Mouse (Mus musculus) liver, embryonic 14.5 days (tissue): ENCODE data around the gene Tmem164. TPM values are rescaled to one million over a fixed set of nuclear protein-coding genes. Genes with fewer than 3 reads are reported as not detected.

ENCODE experiments used
- ATAC-seq: fragments of 200-750 bp; cut with Nextera tagmentation; 2 replicates; pipeline ENCODE4 v1.8.0; 2017; ENCODE audit warnings: moderate number of reproducible peaks, mild to moderate bottlenecking, moderate library complexity; ENCODE audit not compliant: insufficient read depth
- DNase-seq, 3 experiments: peaks; one replicate each; pipeline ENCODE4 v3.0.0-alpha.2; 2012 to 2013; ENCODE audit warnings: low read depth in 3 of 3, low spot score in 3 of 3
- H3K27ac ChIP-seq: fragments of 300-500 bp; sonication (generic); 2 replicates; pipeline ENCODE4 v1.5.1; 2014; ENCODE audit warnings: moderate library complexity, mild to moderate bottlenecking, control low read depth, inconsistent platforms
- H3K27me3 ChIP-seq: fragments of 300-500 bp; sonication (generic); 2 replicates; pipeline ENCODE4 v1.6.1; 2014; ENCODE audit warnings: mild to moderate bottlenecking, low read length, moderate library complexity; ENCODE audit not compliant: control insufficient read depth, insufficient read depth
- H3K36me3 ChIP-seq: fragments of 300-500 bp; sonication (generic); replicated peaks from 2 replicates; pipeline ENCODE4 v1.6.1; 2014; ENCODE audit warnings: low read depth; ENCODE audit not compliant: control insufficient read depth, insufficient read depth
- H3K4me1 ChIP-seq, 2 experiments: fragments of 200-500 bp in 1 of 2; fragments of 300-500 bp in 1 of 2; sonication (generic) in 1 of 2; replicated peaks; 2 replicates each; pipeline ENCODE4 v1.6.1; 2012 to 2014; ENCODE audit warnings: antibody characterized with exemption in 1 of 2, inconsistent platforms in 1 of 2, low read length in 1 of 2; ENCODE audit not compliant: control insufficient read depth in 2 of 2, insufficient read depth in 2 of 2
- H3K4me2 ChIP-seq: fragments of 300-500 bp; sonication (generic); 2 replicates; pipeline ENCODE4 v1.6.1; 2014; ENCODE audit warnings: low read depth, mild to moderate bottlenecking, control low read depth, moderate library complexity
- H3K4me3 ChIP-seq, 2 experiments: fragments of 200-500 bp in 1 of 2; fragments of 300-500 bp in 1 of 2; sonication (generic) in 1 of 2; 2 replicates each; pipeline ENCODE4 v1.5.1; 2012 to 2014; ENCODE audit warnings: low read depth in 2 of 2, low read length in 2 of 2, mild to moderate bottlenecking in 2 of 2, control low read depth in 1 of 2, inconsistent platforms in 1 of 2, moderate library complexity in 1 of 2; ENCODE audit not compliant: insufficient read depth in 1 of 2
- H3K9ac ChIP-seq: fragments of 300-500 bp; sonication (generic); replicated peaks from 2 replicates; pipeline ENCODE4 v1.6.1; 2014; ENCODE audit warnings: mild to moderate bottlenecking, control low read depth, moderate library complexity
- H3K9me3 ChIP-seq: fragments of 300-500 bp; sonication (generic); 2 replicates; pipeline ENCODE4 v1.6.1; 2016; ENCODE audit warnings: low read length, mixed read lengths; ENCODE audit not compliant: control insufficient read depth
- CTCF ChIP-seq: IDR thresholded peaks from 2 replicates; pipeline ENCODE4 v1.5.1; 2016; ENCODE audit warnings: antibody characterized with exemption, low read depth, control low read depth
- EP300 ChIP-seq: IDR thresholded peaks from 2 replicates; pipeline ENCODE4 v1.6.1; 2016; ENCODE audit warnings: antibody characterized with exemption, low read depth
- WGBS: fragments of 180-500 bp; shearing (Covaris S2); extraction: QIAGEN DNeasy Blood & Tissue Kit; methylation state at CpG from one replicate; pipeline ENCODE4 v1.1.7; 2014; ENCODE audit not compliant: insufficient replicate concordance; 5-methylcytosine and 5-hydroxymethylcytosine counted together
- polyA plus RNA-seq, 2 experiments: library from polyadenylated mRNA; depleted of rRNA in 1 of 2; stranded (reverse) in 1 of 2; unstranded in 1 of 2; fragments of >200 nt; fragmentation: Nextera tagmentation in 1 of 2; extraction: Ambion mirVana in 1 of 2; gene quantifications; 2 replicates each; pipeline versions ENCODE4 v1.2.1 to v1.2.3; 2012 to 2014

Gene Tmem164
- polyA plus RNA-seq, 2 experiments = 12.6 to 14.3 TPM

DNA sequence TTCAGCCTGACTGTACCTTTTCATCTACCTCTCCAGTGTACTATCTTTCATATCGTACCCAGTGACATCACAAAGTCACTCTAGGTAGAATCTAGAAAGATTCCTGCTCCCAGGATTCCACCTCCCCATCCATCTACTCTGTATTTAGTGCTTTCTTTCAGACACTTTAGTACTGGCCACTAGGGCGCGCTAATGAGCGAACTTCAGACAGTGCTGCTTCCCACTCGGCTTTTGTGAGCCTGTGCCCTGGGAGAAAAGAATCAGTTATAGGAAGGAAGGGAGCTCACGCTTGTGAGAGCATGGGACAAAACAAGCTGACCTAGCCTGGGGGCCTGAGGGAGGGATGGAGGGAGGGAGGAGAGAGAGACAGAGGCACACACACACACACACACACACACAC lies 131.9 kb downstream of the Tmem164 start:
- WGBS = 22% methylated on average over 6 of the region's 6 CpGs
- H3K27ac ChIP-seq = no peak overlapping the region
- TF ChIP-seq EP300 (no peak), CTCF (peak; percentile 63)

GRCm38 (mm10) chrX:142818057-142818682 lies 137.0 kb downstream of the Tmem164 start:
- no peak overlapping the region for H3K4me2 ChIP-seq
- H3K4me3 ChIP-seq = no peak overlapping the region
- H3K9me3 ChIP-seq = no peaks in the 10 kb centered on the region
- WGBS = 48% methylated on average over 10 of the region's 10 CpGs
- H3K36me3 ChIP-seq = no peaks in the 10 kb centered on the region
- no peaks in the 10 kb centered on the region for H3K27me3 ChIP-seq
- H3K27ac ChIP-seq = no peak overlapping the region
- TF ChIP-seq EP300 (no peak), CTCF (peak; percentile 76)
- no peak overlapping the region for H3K9ac ChIP-seq
- no peaks in the 10 kb centered on the region for H3K4me1 ChIP-seq
- DNase-seq (peak in 1 of 3 experiments; percentile 9), ATAC-seq (no peak)

More for the DNA sequence above, 131.9 kb downstream of the Tmem164 start:
- H3K4me3 ChIP-seq = no peak overlapping the region
- H3K4me2 ChIP-seq = no peak overlapping the region
- H3K9ac ChIP-seq = no peak overlapping the region
- H3K4me1 ChIP-seq = no peaks in the 10 kb centered on the region
- DNase-seq (no peak), ATAC-seq (no peak)
- no peaks in the 10 kb centered on the region for H3K36me3 ChIP-seq
- H3K9me3 ChIP-seq = no peaks in the 10 kb centered on the region
- H3K27me3 ChIP-seq = no peaks in the 10 kb centered on the region

DNA sequence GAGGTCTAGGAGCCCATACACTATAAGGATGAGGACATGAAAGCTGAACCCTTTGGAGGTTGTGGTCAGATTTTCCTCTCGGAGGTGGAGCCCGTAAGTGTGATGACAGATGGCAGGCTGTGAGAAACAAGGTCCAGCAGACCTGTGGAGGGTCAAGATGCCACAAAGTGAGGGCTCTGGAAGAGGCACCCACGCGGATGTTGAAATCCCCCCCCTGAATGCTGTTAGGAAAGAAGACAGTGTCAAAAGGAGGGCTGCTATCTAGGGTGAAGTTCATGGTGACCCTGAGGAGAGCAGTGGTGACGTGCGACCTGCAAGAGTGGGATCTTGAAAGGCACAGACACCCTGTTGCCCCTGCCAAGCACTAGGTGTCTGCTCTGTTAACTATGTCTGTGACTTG lies 140.0 kb downstream of the Tmem164 start:
- Histone ChIP-seq H3K9me3 (no peaks in the 10 kb centered on the region), H3K4me1 (no peaks in the 10 kb centered on the region)
- no peak for DNase-seq

GRCm38 (mm10) chrX:142821846-142822245 lies 140.6 kb downstream of the Tmem164 start:
- 33% methylated on average over 3 of the region's 3 CpGs for WGBS
- DNase-seq (no peak), ATAC-seq (no peak)
- no peak overlapping the region for H3K4me2 ChIP-seq
- H3K27me3 ChIP-seq = no peaks in the 10 kb centered on the region
- TF ChIP-seq EP300 = no peak
- peak; percentile 58 for TF ChIP-seq CTCF
- no peak overlapping the region for H3K27ac ChIP-seq
- H3K4me3 ChIP-seq = no peak overlapping the region
- H3K9ac ChIP-seq = no peak overlapping the region
- H3K4me1 ChIP-seq = no peaks in the 10 kb centered on the region
- H3K36me3 ChIP-seq = no peaks in the 10 kb centered on the region
- no peaks in the 10 kb centered on the region for H3K9me3 ChIP-seq

More for the DNA sequence above, 140.0 kb downstream of the Tmem164 start:
- no peaks in the 10 kb centered on the region for H3K27me3 ChIP-seq
- WGBS = 78% methylated on average over 6 of the region's 6 CpGs
- no peak overlapping the region for H3K27ac ChIP-seq
- no peaks in the 10 kb centered on the region for H3K36me3 ChIP-seq
- no peak for TF ChIP-seq EP300
- TF ChIP-seq CTCF = no peak
- no peak overlapping the region for H3K4me3 ChIP-seq
- no peak overlapping the region for H3K9ac ChIP-seq
- no peak overlapping the region for H3K4me2 ChIP-seq
- ATAC-seq = no peak

GRCm38 (mm10) chrX:142825309-142825708 lies 144.1 kb downstream of the Tmem164 start:
- Histone ChIP-seq H3K4me2 (no peak overlapping the region), H3K36me3 (no peaks in the 10 kb centered on the region), H3K4me1 (peaks cover 0 to 4% of the 10 kb centered on the region in 2 experiments; a peak in 1 of 4 replicates), H3K9ac (no peak overlapping the region), H3K4me3 (no peak overlapping the region), H3K27me3 (no peaks in the 10 kb centered on the region), H3K9me3 (no peaks in the 10 kb centered on the region), H3K27ac (no peak overlapping the region)
- WGBS = 43% methylated on average over 1 of the region's 1 CpGs
- TF ChIP-seq EP300 (no peak), CTCF (no peak)
- no peak for DNase-seq
- ATAC-seq = no peak
